Mouse (Mus musculus) small intestine, adult 2 months (tissue): ENCODE measurements around the gene Cntnap2.

Source experiments
- CTCF ChIP-seq: fragments of 200-500 bp; IDR thresholded peaks from 2 replicates; pipeline ENCODE4 v1.5.1; 2012; ENCODE audit warnings: low read depth, mild to moderate bottlenecking, control low read depth, inconsistent platforms, low read length, moderate library complexity, mixed read lengths; ENCODE audit not compliant: insufficient replicate concordance, insufficient read length; ENCODE audit errors: extremely low read depth
- POLR2A ChIP-seq: fragments of 200-500 bp; IDR thresholded peaks from 2 replicates; pipeline ENCODE4 v1.6.1; 2012; ENCODE audit warnings: low read depth, mild to moderate bottlenecking, control low read depth, inconsistent platforms, low read length, moderate library complexity

DNA sequence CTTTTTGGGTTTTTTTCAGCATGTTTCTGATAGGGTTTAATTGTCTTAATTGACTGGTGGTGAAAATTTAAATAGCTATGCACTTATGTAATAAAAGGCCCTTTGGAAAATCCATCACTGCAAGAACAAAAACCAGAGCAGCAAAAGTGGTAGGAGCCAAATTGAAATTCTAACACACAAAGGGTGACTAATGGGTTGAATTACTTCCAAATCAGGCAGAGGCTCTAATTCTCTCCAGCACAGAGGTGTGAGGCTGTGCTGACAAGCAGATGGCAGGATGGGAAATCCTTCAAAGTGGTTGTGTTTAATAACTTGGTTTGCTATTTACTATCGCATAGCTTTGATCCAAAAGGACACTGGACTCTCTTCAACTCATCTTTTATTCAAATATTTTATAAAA lies 1983.4 kb downstream of the Cntnap2 start:
- no peak for TF ChIP-seq CTCF
- no peak for TF ChIP-seq POLR2A
